Mouse (Mus musculus): ENCODE results near the gene Pld5.

DNA sequence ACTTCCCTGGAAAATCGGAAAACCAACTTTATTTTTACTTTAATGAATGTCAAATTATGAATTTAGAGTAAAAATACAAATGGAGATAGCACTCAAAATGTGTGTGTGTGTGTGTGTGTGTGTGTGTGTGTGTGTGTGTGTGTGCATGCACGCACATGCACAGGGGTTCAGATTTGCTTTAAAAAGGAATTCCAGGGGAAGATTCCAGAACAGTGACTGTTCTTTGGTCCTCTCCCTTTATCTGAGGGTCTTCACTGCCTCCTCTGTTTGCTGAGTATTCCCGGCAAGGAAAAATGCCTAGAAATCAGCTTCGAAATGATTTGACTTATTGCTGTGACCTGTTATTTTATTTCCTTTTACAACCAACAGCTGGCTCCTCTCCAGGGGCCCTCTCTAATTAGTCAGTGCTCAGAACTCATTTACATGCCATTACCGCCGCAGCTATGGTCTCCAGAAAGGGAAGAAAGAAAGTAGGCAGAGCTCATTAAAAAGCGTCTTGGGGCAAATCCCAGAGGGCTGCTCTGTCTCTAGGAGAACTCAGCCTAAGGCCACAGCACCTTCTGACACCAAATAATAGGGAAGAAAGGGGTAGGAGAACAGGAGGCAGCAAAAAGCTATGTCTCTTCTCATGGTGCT lies 176.3 kb downstream of the Pld5 start:
- TF ChIP-seq CTCF (IDR thresholded peaks at IDR 0.05; ENCODE audit: low read depth) (no peak), EP300 (optimal IDR thresholded peaks at IDR 0.05) (no peak)

All from stomach, postnatal 0 days (tissue).